Mouse (Mus musculus) urinary bladder, postnatal 4 days (tissue): ENCODE data around the gene Mrps12.

ENCODE experiments used
- DNase-seq, 2 experiments: peaks; one replicate each; pipeline ENCODE4 v3.0.0; 2021 to 2022; ENCODE audit warnings: low spot score in 2 of 2

The Mrps12 gene

GRCm38 (mm10) chr7:28741709-28742438 lies at the start of gene Mrps12, which contains the start of gene Sars2:
Mrps12 (minus strand) TSS chr7:28741820.
Sars2 (plus strand) TSS chr7:28741992.
- DNase-seq, result peak; percentile 91

- DNase-seq, result no peak
Observed at GRCm38 (mm10) chr7:28790066-28790806, 48.6 kb upstream of the Mrps12 start.

GRCm38 (mm10) chr7:28789235-28789634 lies 47.6 kb upstream of the Mrps12 start:
- no peak for DNase-seq

- DNase-seq, result no peak
Observed at GRCm38 (mm10) chr7:28788307-28789195, 46.9 kb upstream of the Mrps12 start, which contains the start of gene Rinl. Rinl (plus strand) TSS chr7:28788969.

GRCm38 (mm10) chr7:28787884-28788283 lies 46.3 kb upstream of the Mrps12 start:
- no peak for DNase-seq

GRCm38 (mm10) chr7:28785161-28785560 lies 43.5 kb upstream of the Mrps12 start:
- no peak for DNase-seq

- DNase-seq, result no peak
Observed at GRCm38 (mm10) chr7:28781261-28781663, 39.6 kb upstream of the Mrps12 start.

GRCm38 (mm10) chr7:28780857-28781256 lies 39.2 kb upstream of the Mrps12 start:
- DNase-seq, result no peak

GRCm38 (mm10) chr7:28780067-28780658 lies 38.5 kb upstream of the Mrps12 start:
- DNase-seq, result peak; percentile 83 to 93

- DNase-seq, result no peak
Observed at GRCm38 (mm10) chr7:28778825-28779224, 37.2 kb upstream of the Mrps12 start.

GRCm38 (mm10) chr7:28775129-28775528 lies 33.5 kb upstream of the Mrps12 start:
- DNase-seq, result no peak

GRCm38 (mm10) chr7:28774164-28774563 lies 32.5 kb upstream of the Mrps12 start:
- no peak for DNase-seq

GRCm38 (mm10) chr7:28773163-28773562 lies 31.5 kb upstream of the Mrps12 start:
- DNase-seq, result no peak

- DNase-seq, result no peak
Observed at GRCm38 (mm10) chr7:28771867-28772266, 30.2 kb upstream of the Mrps12 start.

- no peak for DNase-seq
Observed at GRCm38 (mm10) chr7:28770309-28770708, 28.7 kb upstream of the Mrps12 start.

GRCm38 (mm10) chr7:28769414-28769958 lies 27.9 kb upstream of the Mrps12 start:
- no peak for DNase-seq

- DNase-seq, result no peak
Observed at GRCm38 (mm10) chr7:28767462-28767965, 25.9 kb upstream of the Mrps12 start, which contains the start of gene Nfkbib. Nfkbib (minus strand) TSS chr7:28767512.

GRCm38 (mm10) chr7:28766910-28767309 lies 25.3 kb upstream of the Mrps12 start:
- no peak for DNase-seq

- DNase-seq, result peak; percentile 95 to 96
Observed at GRCm38 (mm10) chr7:28766173-28766879, 24.7 kb upstream of the Mrps12 start, which contains the start of gene Sirt2. Sirt2 (plus strand) TSS chr7:28766735.

- DNase-seq, result no peak
Observed at GRCm38 (mm10) chr7:28765211-28765610, 23.6 kb upstream of the Mrps12 start.
